Mouse (Mus musculus) intestine, embryonic 14.5 days (tissue): Measurements from ENCODE around the gene Sgpp1. TPM values are rescaled to one million over a fixed set of nuclear protein-coding genes. Genes with fewer than 3 reads are reported as not detected.

ENCODE experiments used
- ATAC-seq: fragments of 200-750 bp; cut with Nextera tagmentation; replicated peaks from 2 replicates; pipeline ENCODE4 v1.8.0; 2017; ENCODE audit warnings: low read depth, moderate number of reproducible peaks, moderate TSS enrichment, moderate library complexity; ENCODE audit not compliant: low FRiP score, low TSS enrichment
- DNase-seq: peaks from one replicate; pipeline ENCODE4 v3.0.0-alpha.2; 2018; ENCODE audit warnings: low spot score
- H3K27ac ChIP-seq: fragments of 300-500 bp; sonication (generic); 2 replicates; pipeline ENCODE4 v1.5.1; 2014; ENCODE audit warnings: low read depth, mild to moderate bottlenecking, control low read depth
- H3K27me3 ChIP-seq: fragments of 300-500 bp; sonication (generic); replicated peaks from 2 replicates; pipeline ENCODE4 v1.6.1; 2014; ENCODE audit warnings: low read length, control low read depth; ENCODE audit not compliant: control insufficient read depth, insufficient read depth
- H3K36me3 ChIP-seq: fragments of 300-500 bp; sonication (generic); 2 replicates; pipeline ENCODE4 v1.6.1; 2014; ENCODE audit warnings: low read length, control low read depth; ENCODE audit not compliant: control insufficient read depth, insufficient read depth
- H3K4me1 ChIP-seq: fragments of 300-500 bp; sonication (generic); replicated peaks from 2 replicates; pipeline ENCODE4 v1.6.1; 2014; ENCODE audit warnings: low read length, control low read depth, mixed read lengths; ENCODE audit not compliant: control insufficient read depth, insufficient read depth
- H3K4me2 ChIP-seq: fragments of 300-500 bp; sonication (generic); 2 replicates; pipeline ENCODE4 v1.6.1; 2014; ENCODE audit warnings: low read length
- H3K4me3 ChIP-seq: fragments of 300-500 bp; sonication (generic); 2 replicates; pipeline ENCODE4 v1.5.1; 2014; ENCODE audit warnings: low read depth, low read length, control low read depth, mixed read lengths
- H3K9ac ChIP-seq: fragments of 300-500 bp; sonication (generic); 2 replicates; pipeline ENCODE4 v1.6.1; 2014; ENCODE audit warnings: mild to moderate bottlenecking, low read length
- H3K9me3 ChIP-seq: fragments of 300-500 bp; sonication (generic); 2 replicates; pipeline ENCODE4 v1.6.1; 2016; ENCODE audit warnings: low read length, control low read depth; ENCODE audit not compliant: control insufficient read depth
- WGBS: fragments of 180-500 bp; shearing (Covaris S2); extraction: QIAGEN DNeasy Blood & Tissue Kit; methylation state at CpG from one replicate; pipeline ENCODE4 v1.1.7; 2014; 5-methylcytosine and 5-hydroxymethylcytosine counted together
- polyA plus RNA-seq: library from polyadenylated mRNA; unstranded; fragments of >200 nt; fragmentation: Nextera tagmentation; extraction: Ambion mirVana; gene quantifications from 2 replicates; pipeline ENCODE4 v1.2.1, GENCODE M21; 2014

Gene Sgpp1
- polyA plus RNA-seq, 1 experiment from 2014 or later: 15.4 TPM

DNA sequence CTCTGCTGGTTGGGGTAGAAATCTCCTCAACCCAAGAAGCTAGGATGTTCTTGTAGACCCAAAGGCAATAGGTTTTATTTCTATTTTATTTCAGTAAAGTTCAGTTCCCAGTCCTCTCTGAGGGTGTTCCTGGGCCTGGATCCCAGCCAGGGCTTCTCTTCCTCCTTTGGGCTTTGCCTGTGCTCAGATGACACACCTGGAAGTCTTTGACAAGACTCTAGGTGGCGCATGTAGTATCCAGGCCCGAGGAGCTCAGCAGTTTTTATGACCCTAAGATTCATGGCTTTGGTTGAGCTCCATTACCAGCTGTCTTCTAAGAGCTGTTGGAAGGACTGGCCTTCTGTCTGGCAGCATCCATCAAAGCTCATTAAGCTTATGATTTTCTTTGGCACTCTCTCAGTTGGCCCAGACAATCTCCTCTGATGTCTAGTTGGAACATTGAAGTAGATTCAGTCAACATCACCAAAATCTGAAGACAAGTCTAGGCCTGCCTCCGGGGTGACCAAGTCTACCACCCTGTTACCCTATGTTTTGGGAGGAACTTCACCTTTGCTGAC lies 63.7 kb downstream of the Sgpp1 start:
- H3K27ac ChIP-seq: no peak overlapping the region
- no peak overlapping the region for H3K9ac ChIP-seq
- DNase-seq (no peak), ATAC-seq (no peak)
- no peaks in the 10 kb centered on the region for H3K27me3 ChIP-seq
- H3K36me3 ChIP-seq: no peaks in the 10 kb centered on the region
- H3K4me2 ChIP-seq: no peak overlapping the region
- H3K9me3 ChIP-seq: no peaks in the 10 kb centered on the region
- no peak overlapping the region for H3K4me3 ChIP-seq
- WGBS: 69% methylated on average over 3 of the region's 3 CpGs
- peaks cover 11% of the 10 kb centered on the region; the same call in 1 of the 2 replicates for H3K4me1 ChIP-seq

DNA sequence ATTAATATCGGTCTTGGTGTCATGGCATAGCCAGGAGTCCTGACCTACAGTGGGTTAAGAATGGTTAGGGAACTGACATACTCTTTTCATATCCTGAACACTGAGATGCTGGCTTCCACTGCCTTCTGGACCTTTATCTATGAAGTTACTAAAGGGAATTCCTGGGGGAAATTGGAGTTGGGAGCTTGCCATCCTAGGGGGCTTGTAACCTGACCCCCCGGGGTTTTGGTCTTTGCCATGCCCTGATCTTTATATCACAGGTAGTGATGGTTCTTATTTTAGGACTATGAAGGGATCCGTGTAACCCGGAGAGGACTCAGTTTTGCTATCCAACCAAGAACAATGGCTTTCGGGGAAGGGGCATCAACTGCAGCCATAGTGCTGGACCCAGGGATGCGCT lies 64.9 kb downstream of the Sgpp1 start:
- ATAC-seq (no peak), DNase-seq (no peak)
- no peaks in the 10 kb centered on the region for H3K36me3 ChIP-seq
- peak overlapping the region; percentile 66; the same call in 1 of the 2 replicates for H3K9ac ChIP-seq
- 90% methylated on average over 6 of the region's 6 CpGs for WGBS
- H3K4me2 ChIP-seq: peak overlapping the region; percentile 78
- no peaks in the 10 kb centered on the region for H3K27me3 ChIP-seq
- no peaks in the 10 kb centered on the region for H3K9me3 ChIP-seq
- peaks cover 11% of the 10 kb centered on the region; the same call in 1 of the 2 replicates for H3K4me1 ChIP-seq
- H3K4me3 ChIP-seq: peak overlapping the region; percentile 75
- H3K27ac ChIP-seq: no peak overlapping the region

DNA sequence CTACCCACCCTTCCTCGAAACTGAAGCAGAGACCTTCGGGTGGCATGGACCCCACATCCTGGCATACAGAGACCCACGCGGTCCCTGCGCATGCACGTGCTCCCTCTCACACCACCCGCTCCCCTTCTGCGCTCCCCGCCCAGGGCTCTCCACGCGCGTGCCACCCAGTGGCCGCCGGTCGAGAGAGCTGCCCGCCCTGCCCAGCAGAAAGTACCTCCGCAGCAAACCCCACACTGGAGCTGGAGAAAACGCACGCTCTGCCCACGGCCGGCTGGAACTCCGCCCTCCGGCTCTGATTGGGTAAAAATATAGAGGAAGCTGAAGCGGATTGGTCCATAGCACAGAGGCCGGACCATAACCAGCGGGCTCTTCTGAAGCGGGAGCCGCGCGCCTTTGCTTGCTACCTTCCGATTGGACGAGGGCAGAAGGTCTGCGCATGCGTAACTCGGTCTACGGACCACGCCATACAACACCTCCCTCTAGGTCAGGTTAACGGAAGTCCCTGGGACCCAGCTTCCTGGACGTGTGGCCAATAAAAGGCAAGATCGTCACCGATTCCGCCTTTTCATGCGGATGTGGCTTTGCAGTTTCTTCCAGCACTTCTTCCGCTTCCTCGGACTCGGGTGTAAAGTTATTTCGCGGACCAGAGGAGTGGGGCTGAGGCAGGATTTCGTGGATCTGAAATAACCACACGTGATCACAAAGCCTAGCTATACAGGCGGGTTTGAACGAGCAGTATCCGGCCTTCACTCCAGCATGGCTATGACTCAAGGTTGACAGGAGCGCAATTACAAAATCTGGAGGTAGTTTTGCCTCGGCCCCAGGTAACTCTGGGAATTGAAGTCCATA lies 66.0 kb downstream of the Sgpp1 start, which contains the start of gene Wdr89:
Gene Wdr89 (minus strand): TSS at position 280 of the 849 bp plus-strand sequence.
- peak within 1 kb of the TSS; percentile 75 for H3K4me3 ChIP-seq
- no peaks in the 10 kb centered on the region for H3K9me3 ChIP-seq
- no peaks in the 10 kb centered on the region for H3K36me3 ChIP-seq
- peak; percentile 92 for DNase-seq
- WGBS: under 1% methylated on average over 55 of the region's 55 CpGs
- H3K4me2 ChIP-seq: peak within 1 kb of the TSS; percentile 78
- H3K4me1 ChIP-seq: peaks cover 11% of the 10 kb centered on the region; the same call in 1 of the 2 replicates
- peak within 1 kb of the TSS; percentile 66 for H3K9ac ChIP-seq
- H3K27ac ChIP-seq: peak within 1 kb of the TSS; percentile 88
- ATAC-seq: peak; percentile 99
- H3K27me3 ChIP-seq: no peaks in the 10 kb centered on the region

DNA sequence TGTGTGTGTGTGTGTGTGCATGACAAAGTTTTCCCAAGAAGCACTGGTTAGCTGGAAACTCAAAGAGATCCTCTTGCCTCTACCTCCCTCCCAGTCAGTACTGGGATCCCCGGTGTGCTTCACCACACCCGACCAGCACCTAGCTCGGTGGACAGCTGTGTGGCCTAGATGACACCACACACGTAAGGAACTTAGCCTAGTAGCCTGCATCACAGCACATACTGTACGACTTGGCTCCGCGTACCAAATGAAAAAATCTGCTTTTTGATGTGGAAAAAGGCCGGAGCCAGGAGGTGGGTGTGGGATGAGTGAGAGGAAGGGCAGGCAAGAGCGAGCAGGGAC lies 66.6 kb downstream of the Sgpp1 start:
- peak; percentile 30; the same call in 1 of the 2 replicates for ATAC-seq
- no peaks in the 10 kb centered on the region for H3K9me3 ChIP-seq

DNA sequence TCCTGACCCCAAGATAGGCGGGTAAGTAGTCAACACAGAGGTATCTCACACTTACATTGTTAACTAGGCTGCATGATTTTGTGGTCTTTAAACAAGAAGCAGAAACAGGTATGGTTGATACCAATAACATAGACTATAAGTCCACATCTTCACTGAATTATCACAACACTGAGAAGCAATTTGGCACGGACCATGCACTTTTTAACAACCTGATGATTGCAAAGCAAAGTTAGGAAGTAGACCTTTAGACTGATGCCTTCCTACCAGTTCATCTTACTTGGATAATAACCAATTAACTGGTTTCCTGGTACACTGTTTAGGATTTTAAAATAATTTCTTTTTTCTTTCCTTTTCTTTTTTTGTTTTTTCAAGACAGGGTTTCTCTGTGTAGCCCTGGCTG lies 67.3 kb downstream of the Sgpp1 start:
- Histone ChIP-seq H3K9ac (no peak overlapping the region), H3K27me3 (no peaks in the 10 kb centered on the region), H3K4me2 (peak overlapping the region; percentile 69), H3K4me3 (no peak overlapping the region), H3K36me3 (no peaks in the 10 kb centered on the region), H3K4me1 (peaks cover 11% of the 10 kb centered on the region; the same call in 1 of the 2 replicates), H3K9me3 (no peaks in the 10 kb centered on the region), H3K27ac (no peak overlapping the region)
- DNase-seq (no peak), ATAC-seq (no peak)
- 90% methylated on average over 2 of the region's 2 CpGs for WGBS

More for the DNA sequence above, 66.6 kb downstream of the Sgpp1 start:
- H3K27ac ChIP-seq: peak overlapping the region; percentile 79; the same call in 1 of the 2 replicates
- peaks cover 11% of the 10 kb centered on the region; the same call in 1 of the 2 replicates for H3K4me1 ChIP-seq
- H3K36me3 ChIP-seq: no peaks in the 10 kb centered on the region
- peak overlapping the region; percentile 75 for H3K4me3 ChIP-seq
- peak overlapping the region; percentile 69 for H3K4me2 ChIP-seq
- DNase-seq: no peak
- WGBS: 2% methylated on average over 9 of the region's 9 CpGs
- H3K9ac ChIP-seq: peak overlapping the region; percentile 61
- H3K27me3 ChIP-seq: no peaks in the 10 kb centered on the region

DNA sequence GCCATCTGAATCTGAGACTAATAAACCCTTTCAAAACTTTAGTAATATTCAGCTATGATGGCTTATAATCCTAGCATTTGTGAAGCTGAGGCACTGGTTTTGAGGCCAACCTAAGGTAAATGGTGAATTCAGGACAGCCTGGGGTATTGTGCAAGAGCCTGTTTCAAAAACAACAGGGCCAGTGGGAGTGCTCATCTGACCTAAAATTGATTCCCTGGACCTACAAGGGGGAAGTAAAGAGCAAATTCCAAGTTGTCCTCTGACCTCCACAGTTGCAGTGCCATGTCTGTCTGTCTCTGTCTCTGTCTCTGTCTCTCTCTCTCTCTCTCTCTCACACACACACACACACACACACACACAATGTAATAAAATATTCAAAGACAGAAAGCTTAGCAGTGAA lies 68.6 kb downstream of the Sgpp1 start:
- no peak overlapping the region for H3K9ac ChIP-seq
- no peaks in the 10 kb centered on the region for H3K9me3 ChIP-seq
- no peaks in the 10 kb centered on the region for H3K27me3 ChIP-seq
- DNase-seq: no peak
- no peak overlapping the region for H3K27ac ChIP-seq
- no peak for ATAC-seq
- no peak overlapping the region for H3K4me2 ChIP-seq
- H3K4me3 ChIP-seq: no peak overlapping the region
- peaks cover 11% of the 10 kb centered on the region; the same call in 1 of the 2 replicates for H3K4me1 ChIP-seq
- no peaks in the 10 kb centered on the region for H3K36me3 ChIP-seq

DNA sequence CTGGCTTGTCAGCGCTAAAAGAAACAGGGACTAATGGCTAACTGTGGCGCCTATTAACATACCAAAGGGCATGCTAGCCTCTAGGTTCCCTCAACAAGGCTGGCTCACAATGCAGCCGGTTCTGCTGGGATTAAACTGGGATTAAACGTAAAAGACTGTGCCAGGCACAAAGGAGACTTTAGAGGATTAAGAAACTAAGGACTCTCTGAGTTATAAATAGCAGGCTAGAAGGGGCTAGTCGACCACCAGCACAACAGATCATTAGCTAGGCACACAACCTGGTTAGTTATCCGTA lies 71.1 kb downstream of the Sgpp1 start:
- DNase-seq (no peak), ATAC-seq (no peak)
- Histone ChIP-seq H3K9me3 (no peaks in the 10 kb centered on the region), H3K4me2 (no peak overlapping the region), H3K27ac (no peak overlapping the region), H3K4me1 (peaks cover 3% of the 10 kb centered on the region; the same call in 1 of the 2 replicates), H3K9ac (no peak overlapping the region), H3K36me3 (no peaks in the 10 kb centered on the region), H3K4me3 (no peak overlapping the region), H3K27me3 (no peaks in the 10 kb centered on the region)
- WGBS: 37% methylated on average over 6 of the region's 6 CpGs
